Mouse (Mus musculus) right cerebral cortex, postnatal 25 days (tissue): Measurements from ENCODE around the gene Pim3.
A peak's percentile ranks its signal among the peaks of the same experiment; 100 is the strongest.

Experiments used
- DNase-seq: peaks from one replicate; pipeline ENCODE4 v3.0.0; 2022

Gene Pim3

DNA sequence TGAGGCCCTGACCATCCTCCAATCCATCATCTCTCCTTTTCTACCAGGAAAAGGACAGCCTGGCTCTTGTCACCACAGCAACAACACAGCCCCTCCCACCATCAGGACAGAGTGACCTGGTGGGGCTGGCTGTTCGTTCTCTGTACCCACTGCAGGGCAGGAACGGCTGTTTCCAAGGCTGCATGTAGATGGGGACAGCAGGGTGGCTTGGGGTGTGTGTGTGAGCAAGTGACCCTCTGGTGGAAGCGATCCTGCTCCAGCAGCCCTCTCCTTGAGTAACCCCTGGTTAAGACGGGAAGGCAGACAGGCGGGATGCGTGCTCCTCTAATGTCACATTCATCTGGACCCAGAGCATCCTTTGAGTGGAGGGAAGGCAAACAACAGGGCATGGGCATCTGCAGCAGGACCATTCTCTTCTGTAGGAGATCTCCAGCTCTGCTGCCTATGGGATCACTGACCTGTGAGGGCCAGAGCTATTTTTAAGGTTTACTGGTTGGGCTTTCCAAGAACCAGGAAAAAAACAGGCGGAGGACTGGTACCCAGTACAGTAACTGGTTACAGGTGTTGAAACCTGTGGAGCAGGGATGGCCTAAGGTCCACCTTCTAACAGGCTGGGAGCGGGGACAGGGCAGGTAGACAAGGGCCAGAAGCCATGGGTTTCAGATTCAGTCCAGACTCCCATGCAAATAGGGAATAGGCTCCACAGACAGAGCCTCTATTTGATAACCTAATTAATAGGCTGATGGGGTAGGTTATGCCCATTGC lies 2.6 kb upstream of the Pim3 start:
- DNase-seq, result no peak

GRCm38 (mm10) chr15:88860781-88861180 lies 1.2 kb upstream of the Pim3 start:
- no peak for DNase-seq

DNA sequence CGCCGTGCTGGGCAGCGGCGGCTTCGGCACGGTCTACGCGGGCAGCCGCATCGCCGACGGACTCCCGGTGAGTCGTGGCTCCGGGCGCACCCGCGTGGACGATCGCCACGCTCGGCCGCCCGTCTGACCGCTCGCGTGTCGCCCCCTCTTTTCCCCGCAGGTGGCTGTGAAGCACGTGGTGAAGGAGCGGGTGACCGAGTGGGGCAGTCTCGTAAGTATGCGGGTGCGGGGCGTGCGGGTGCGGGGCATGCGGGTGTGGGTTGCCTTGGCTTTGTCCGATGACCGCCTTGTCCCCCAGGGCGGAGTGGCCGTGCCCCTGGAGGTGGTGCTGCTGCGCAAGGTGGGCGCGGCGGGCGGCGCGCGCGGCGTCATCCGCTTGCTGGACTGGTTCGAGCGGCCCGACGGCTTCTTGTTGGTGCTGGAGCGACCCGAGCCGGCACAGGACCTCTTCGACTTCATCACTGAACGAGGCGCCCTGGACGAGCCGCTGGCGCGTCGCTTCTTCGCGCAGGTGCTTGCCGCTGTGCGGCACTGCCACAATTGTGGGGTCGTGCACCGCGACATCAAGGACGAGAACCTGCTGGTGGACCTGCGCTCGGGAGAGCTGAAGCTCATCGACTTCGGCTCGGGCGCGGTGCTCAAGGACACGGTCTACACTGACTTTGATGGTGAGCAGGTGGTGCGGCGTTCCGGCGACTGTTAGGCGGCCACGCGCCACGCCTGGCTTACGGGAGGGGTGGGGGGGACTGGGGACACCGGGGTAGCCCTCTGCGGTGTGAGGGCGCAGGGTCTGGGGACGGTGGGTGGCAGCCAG lies 1.1 kb downstream of the Pim3 start:
- DNase-seq, result peak; percentile 69

- DNase-seq, result peak; percentile 90
Observed at GRCm38 (mm10) chr15:88863695-88864231, 1.8 kb downstream of the Pim3 start.

GRCm38 (mm10) chr15:88864270-88865030 lies 2.5 kb downstream of the Pim3 start:
- DNase-seq, result no peak

- no peak for DNase-seq
Observed at GRCm38 (mm10) chr15:88865061-88865460, 3.1 kb downstream of the Pim3 start.

- no peak for DNase-seq
Observed at GRCm38 (mm10) chr15:88865888-88866695, 4.1 kb downstream of the Pim3 start.

GRCm38 (mm10) chr15:88866934-88867356 lies 5.0 kb downstream of the Pim3 start:
- no peak for DNase-seq

DNA sequence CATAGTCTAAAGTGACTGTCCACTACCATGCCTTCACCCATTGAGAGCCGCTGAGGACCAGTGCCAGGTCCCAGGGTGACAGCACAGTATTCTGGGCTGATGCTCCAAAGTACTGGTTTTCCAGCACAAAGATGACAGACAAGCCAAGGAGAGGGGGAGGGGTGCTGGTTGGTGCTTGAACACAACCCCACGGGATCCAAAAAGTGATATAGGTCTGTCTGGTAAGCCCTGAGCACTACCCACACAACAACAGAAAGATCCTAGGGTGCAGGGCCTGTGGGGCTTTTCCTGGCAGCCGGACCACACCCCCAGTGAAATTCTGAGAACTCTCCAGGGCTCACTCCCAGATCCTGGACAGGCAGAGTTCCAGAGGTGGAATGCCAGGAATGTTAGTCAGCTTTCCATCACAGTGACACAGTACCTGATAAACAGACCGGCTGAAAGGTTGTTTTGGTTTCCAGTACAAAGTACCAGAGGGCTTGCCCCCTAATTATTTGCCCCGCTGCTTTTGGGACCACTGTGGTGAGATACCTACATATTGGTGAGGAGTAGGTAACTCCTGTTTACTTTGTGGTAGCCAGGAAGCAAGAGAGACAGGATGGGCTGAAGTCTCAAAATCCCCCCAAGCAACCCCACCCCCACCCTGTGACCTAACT lies 5.5 kb downstream of the Pim3 start:
- no peak for DNase-seq

DNA sequence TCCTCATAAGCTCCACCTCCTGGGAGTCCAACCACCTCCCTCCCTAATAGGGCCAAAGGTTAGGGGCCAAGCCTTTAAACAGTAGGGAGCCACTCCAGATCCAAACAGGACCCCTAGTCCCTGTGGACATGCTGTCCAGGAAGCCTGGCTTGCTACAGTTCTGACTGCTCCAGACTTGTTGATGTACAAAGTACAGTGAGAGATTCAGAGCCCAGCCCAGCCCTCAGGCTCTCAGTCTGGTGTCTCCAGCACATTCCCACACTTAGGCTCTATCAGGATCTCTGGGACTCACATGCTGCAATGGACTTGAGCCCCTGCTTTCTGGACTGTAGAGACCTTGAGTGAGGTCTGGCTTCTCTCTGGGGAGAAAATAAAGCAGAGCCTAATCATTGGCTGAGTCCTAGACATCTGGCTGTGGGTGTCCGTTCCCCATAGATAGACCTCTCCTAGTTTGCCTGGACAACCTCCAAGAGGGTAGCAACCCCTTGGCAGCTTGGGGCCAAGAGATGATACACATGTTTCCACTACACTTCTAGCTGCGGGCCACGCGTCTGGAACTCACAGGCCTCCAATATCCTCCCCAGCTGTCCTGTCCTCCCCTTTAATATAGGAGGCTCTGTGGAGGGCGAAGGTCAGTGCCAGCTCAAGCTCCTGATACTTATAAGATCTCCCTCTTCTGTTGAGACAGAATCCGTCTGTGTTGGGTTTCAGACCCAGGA lies 6.2 kb downstream of the Pim3 start:
- DNase-seq, result no peak

GRCm38 (mm10) chr15:88870418-88871185 lies 8.6 kb downstream of the Pim3 start:
- no peak for DNase-seq

- no peak for DNase-seq
Observed at GRCm38 (mm10) chr15:88874061-88874460, 12.1 kb downstream of the Pim3 start.

DNA sequence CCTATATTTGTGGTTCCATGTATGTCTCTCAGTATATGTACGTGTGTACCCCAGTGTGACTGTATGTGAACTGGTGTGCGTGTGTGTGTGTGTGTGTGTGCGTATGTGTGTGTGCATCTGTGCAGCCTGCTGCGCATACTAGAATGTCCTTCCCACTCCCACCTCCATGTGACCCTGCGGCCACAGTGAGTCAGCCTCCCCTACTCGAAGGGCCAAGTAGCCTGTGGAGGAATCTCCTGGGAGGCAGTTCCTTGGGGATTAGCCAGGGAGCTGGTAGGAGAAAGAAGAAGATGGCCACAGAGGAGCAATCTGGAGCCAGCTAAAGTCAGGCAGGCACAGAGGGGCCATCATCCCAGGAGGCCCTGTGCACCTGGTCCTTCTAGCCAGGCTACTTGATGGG lies 12.5 kb downstream of the Pim3 start:
- no peak for DNase-seq

DNA sequence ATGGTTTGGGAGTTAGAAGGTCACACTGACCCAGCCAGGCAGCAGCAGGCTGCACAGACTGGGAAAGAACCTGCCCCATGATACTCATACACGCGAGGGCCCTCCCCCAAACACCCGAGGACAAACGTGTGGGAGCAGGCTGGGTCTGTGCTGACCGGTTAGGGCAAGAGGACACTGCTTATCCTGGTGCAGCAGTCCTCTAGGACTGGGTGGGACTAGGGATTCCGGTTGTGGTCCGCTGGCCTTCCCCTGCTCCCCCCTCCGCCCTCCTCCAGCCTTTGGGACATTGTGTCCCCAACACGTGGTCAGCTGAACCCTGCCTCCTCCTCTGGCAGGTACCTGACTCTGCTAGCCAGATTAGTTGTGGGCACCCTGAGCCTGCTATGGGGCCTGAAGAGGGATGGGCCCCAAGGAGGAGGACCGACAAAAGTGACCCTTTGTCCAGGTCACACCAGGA lies 13.7 kb downstream of the Pim3 start:
- DNase-seq, result no peak

DNA sequence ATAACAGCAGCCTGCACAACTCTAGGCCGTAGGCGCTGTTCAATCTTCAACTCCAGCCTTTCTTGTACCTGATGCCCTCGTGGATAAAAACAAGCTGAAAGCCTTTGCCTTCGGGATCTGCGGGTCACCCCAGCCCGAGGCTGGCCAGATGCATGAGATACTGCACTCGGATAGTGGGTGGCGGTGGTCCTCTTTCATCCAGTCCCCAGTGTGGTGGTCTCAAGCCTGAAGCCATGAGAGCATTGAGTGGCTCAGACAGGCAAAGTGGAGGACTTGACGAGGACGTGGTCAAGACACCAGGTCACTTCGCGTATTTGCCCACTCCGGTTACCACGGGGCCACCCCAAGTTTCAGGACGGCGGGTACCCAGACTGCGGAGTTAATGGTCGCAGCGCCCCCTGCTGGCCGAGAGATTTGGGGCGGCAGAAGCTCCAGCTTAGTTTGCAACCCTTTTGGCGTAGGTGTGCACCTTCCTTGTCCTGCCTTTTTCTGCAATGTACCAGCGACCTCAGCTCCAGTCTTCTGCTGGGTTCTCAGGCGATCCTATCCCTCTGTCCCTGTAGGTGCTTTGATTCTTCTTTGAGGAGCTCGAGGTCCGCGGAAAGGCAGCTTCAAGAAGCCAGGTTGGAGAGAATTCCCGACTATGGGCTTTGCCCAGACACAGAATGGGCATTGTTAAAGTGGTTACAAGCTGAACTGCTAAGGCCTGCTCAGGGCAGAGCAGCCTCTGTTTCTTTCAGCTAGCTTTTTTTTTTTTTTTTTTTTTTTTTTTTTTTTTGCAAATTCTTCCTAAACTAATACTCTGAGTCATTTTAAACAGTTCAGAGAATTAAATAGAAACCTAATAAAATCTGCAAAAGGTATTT lies 14.4 kb downstream of the Pim3 start:
- peak; percentile 72 for DNase-seq

DNA sequence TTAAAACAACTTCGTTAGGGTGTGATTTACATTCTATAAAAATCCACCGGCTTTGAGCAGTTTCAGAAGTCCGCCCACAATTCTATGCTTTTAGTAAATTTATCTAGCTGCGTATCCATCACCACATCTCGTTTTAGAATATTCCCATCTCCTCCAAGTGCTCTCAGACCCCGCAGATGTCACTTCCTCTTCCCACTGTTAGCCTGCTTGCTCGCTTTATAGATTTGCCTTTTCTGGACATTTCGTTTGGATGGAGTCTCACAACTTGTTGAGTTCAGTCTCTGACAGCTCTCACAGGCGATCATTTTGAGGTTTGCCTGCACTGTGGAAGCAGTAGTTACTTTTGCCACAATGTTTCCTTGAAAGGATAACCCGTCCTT lies 15.0 kb downstream of the Pim3 start:
- peak; percentile 15 for DNase-seq

DNA sequence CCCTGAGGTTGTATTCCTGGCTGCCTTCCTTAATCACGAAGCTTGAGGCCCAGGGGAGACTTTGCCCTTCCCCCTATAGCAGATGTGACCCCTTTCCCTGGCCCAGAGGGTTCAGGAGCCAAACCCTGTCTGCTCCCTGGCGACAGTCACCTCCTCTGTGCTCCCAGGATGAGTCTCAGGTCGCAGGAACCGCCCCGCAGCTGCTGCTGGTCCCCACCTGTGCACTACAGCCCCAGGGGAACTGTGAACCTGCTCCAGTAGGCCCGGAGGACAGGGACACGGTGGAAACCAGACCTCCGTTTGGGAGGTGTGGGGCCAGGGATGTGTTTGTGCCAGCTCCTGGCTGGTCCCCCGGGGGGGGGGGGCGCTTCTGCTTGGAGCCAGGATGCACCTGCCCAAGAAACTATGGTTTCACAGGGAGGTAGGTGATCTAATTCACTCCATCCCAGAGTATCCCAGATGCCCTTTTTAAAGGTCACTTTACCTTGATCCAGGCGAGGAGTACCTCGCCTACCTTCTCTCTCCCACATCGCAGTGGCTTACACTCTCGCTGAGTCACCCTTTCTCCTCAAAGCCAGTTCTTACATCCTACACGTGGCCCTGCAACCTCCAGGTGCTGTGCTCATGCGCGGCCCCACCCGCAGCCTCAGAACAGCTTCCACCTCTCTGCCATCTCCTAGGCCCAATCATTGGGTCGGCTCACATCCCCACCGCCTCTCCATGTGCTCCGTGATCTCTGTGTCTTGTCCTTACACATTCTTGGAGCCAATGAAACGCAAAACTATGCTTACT lies 19.5 kb downstream of the Pim3 start:
- no peak for DNase-seq

DNA sequence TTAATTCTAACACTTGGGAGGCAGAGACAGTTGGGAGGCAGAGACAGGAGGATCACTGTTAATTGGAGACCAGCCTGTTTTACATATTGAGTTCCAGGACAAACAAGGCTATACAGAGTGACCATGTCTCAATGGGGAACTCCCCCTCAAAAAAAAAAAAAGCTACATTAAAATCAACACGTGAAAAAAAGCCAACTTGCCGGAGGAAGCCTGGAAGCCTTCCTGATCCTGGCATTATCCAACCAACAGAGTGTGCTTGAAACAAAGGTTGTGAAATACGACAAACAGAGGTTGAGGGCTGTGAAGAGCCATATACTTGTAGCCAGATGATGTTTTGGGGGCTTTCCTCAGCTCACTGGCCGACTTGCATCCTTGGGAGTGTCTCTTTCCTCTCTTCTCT lies 20.9 kb downstream of the Pim3 start:
- no peak for DNase-seq
